Mouse (Mus musculus): ENCODE measurements at regions not wholly inside any gene's neighbourhood (a gene's known extent, or its start where the extent isn't known, plus 50 kb on each side); places are given as distances from the start of the nearest gene placed in this dataset.

DNA sequence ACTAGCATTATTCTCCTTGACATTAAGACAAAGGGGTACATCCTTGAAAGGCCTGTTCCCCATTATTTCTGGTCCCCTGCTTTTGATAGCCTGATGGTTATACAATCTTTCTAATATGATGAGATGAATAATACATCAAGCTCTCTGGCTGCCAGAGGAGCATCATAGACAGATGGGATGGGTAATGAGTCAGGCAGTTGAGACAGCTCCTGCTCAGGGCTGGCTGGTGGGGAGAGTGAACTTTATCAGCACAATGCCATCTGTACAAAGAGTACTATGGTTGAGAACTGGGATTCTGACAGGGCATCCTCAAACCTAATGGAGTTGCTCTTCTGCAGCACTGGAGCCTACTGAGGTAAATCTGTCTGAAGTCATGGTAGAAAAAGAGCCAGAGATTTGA is 458.4 kb upstream of the Lmcd1 start:
- TF ChIP-seq CTCF (IDR thresholded peaks at IDR 0.05) (no peak), EP300 (IDR thresholded peaks at IDR 0.05; ENCODE audit: insufficient read depth, low read depth, low read length) (no peak), POLR2A (IDR thresholded peaks at IDR 0.05; ENCODE audit: insufficient read depth, low read depth, low read length) (no peak)

Data from heart, adult 2 months (tissue).